11 mouse cellular contexts compared by ENCODE assay signal in genomic region chr7:122391382-122391781, GRCm38 (mm10).
DNase-seq lines count a peak whose midpoint lies in the region; ATAC-seq lines count a peak whose summit lies in the region.
"Had no signal": no experiment of that assay in that cellular context is flagged by ENCODE, and none has a peak within 500 bp of the region (broad histone marks: within the 10 kb centered on the region; RNA-seq: fewer than 3 reads in every experiment).

No protein-coding gene starts in this region.

- no peaks in the 10 kb centered on the region for H3K27me3 ChIP-seq in kidney, embryonic 14.5 days (ENCODE audit: control insufficient read depth, insufficient read depth, low read length)
- H3K27me3 ChIP-seq: midbrain, embryonic 15.5 days; neural tube, embryonic 13.5 days had no signal

- no peak overlapping the region for H3K4me2 ChIP-seq in kidney, embryonic 14.5 days (replicated peaks; ENCODE audit: low read depth, low read length)
- H3K4me2 ChIP-seq: midbrain, embryonic 15.5 days; neural tube, embryonic 13.5 days had no signal

- DNase-seq in kidney, postnatal 4 days, result peak; percentile 20 to 26
- DNase-seq in 3T3-L1 (ENCODE audit: low read depth, low spot score), result peak; percentile 11
- peak; percentile 62 to 69 for DNase-seq in B cell, adult 2 months
- DNase-seq in ovary, postnatal 10 days (ENCODE audit: low spot score), result no peak
- DNase-seq in adrenal gland, adult 2 months, result no peak
- DNase-seq: gastrocnemius, postnatal 36 days; lung, postnatal 10 days had no signal

- H3K9me3 ChIP-seq in kidney, embryonic 14.5 days (ENCODE audit: control insufficient read depth, low read length), result no peaks in the 10 kb centered on the region
- H3K9me3 ChIP-seq: midbrain, embryonic 15.5 days; neural tube, embryonic 13.5 days had no signal

- H3K4me1 ChIP-seq in kidney, embryonic 14.5 days (ENCODE audit: control insufficient read depth, insufficient read depth, low read length), result no peaks in the 10 kb centered on the region

- no peak for ATAC-seq in kidney, embryonic 14.5 days (ENCODE audit: low FRiP score, low TSS enrichment)
- peak; percentile 42 for ATAC-seq in megakaryocyte progenitor cell, adult 5-6 weeks (replicated peaks; ENCODE audit: poor library complexity)
- ATAC-seq: midbrain, embryonic 15.5 days had no signal

- 73% methylated on average over 3 of the region's 3 CpGs for WGBS in kidney, embryonic 14.5 days

- H3K27ac ChIP-seq in kidney, embryonic 14.5 days (ENCODE audit: low read depth, low read length), result no peak overlapping the region
- H3K27ac ChIP-seq: midbrain, embryonic 15.5 days had no signal

- no peak overlapping the region for H3K9ac ChIP-seq in kidney, embryonic 14.5 days (ENCODE audit: low read depth, low read length)
- H3K9ac ChIP-seq: midbrain, embryonic 15.5 days; neural tube, embryonic 13.5 days had no signal

- no peak overlapping the region for H3K4me3 ChIP-seq in kidney, embryonic 14.5 days (ENCODE audit: low read length)
- H3K4me3 ChIP-seq: midbrain, embryonic 15.5 days; neural tube, embryonic 13.5 days had no signal

- no peaks in the 10 kb centered on the region for H3K36me3 ChIP-seq in kidney, embryonic 14.5 days (ENCODE audit: control insufficient read depth, insufficient read depth, low read length)
- H3K36me3 ChIP-seq: midbrain, embryonic 15.5 days; neural tube, embryonic 13.5 days had no signal

Comparison
In these comparisons a context has a peak if more than half of its experiments do, and no peak if none do; other contexts are left out.
1. DNase-seq: peak in kidney, postnatal 4 days (2 of 2), 3T3-L1 (single experiment) and B cell, adult 2 months (2 of 2); none in ovary, postnatal 10 days (single experiment) and adrenal gland, adult 2 months (single experiment).